Mouse (Mus musculus): Measurements from ENCODE around the gene Clock. TPM values are rescaled to one million over a fixed set of nuclear protein-coding genes. Genes with fewer than 3 reads are reported as not detected.

Gene Clock
- total and polyA plus RNA-seq, 2 experiments from 2014 or later = 7.3 to 28.5 TPM

GRCm38 (mm10) chr5:76303745-76304451, 694 bp downstream of the Clock start:
- Histone ChIP-seq H3K4me2 (ENCODE audit: low read depth) (peak overlapping the region; percentile 75), H3K9ac (peak overlapping the region; percentile 81), H3K9me3 (ENCODE audit: low read length) (no peaks in the 10 kb centered on the region), H3K27ac (ENCODE audit: low read depth, low read length) (peak overlapping the region; percentile 97), H3K4me3 (ENCODE audit: low read depth, low read length) (peak overlapping the region; percentile 93), H3K36me3 (ENCODE audit: insufficient read depth) (no peaks in the 10 kb centered on the region), H3K27me3 (ENCODE audit: insufficient read depth, low read length) (no peaks in the 10 kb centered on the region), H3K4me1 (ENCODE audit: insufficient read depth) (0 out of 2 replicates have a peak, but pooled peaks cover 16% of the 10 kb centered on the region)
- no peak for TF ChIP-seq CTCF (IDR thresholded peaks at IDR 0.05; ENCODE audit: low read depth)
- peak; percentile 79 for DNase-seq
- under 1% methylated on average over 74 of the region's 100 CpGs for WGBS
- peak; percentile 64 for ATAC-seq

GRCm38 (mm10) chr5:76303379-76303744, 1.2 kb downstream of the Clock start:
- H3K4me3 ChIP-seq (ENCODE audit: low read depth, low read length) = peak overlapping the region; percentile 93
- peak overlapping the region; percentile 75 for H3K4me2 ChIP-seq (ENCODE audit: low read depth)
- TF ChIP-seq CTCF (IDR thresholded peaks at IDR 0.05; ENCODE audit: low read depth) = no peak
- H3K27me3 ChIP-seq (ENCODE audit: insufficient read depth, low read length) = no peaks in the 10 kb centered on the region
- H3K4me1 ChIP-seq (ENCODE audit: insufficient read depth) = 0 out of 2 replicates have a peak, but pooled peaks cover 16% of the 10 kb centered on the region
- 3% methylated on average over 11 of the region's 11 CpGs for WGBS
- DNase-seq = no peak
- H3K9ac ChIP-seq = peak overlapping the region; percentile 81
- H3K9me3 ChIP-seq (ENCODE audit: low read length) = no peaks in the 10 kb centered on the region
- ATAC-seq = no peak
- H3K36me3 ChIP-seq (ENCODE audit: insufficient read depth) = no peaks in the 10 kb centered on the region
- peak overlapping the region; percentile 97 for H3K27ac ChIP-seq (ENCODE audit: low read depth, low read length)

- Histone ChIP-seq H3K4me1 (ENCODE audit: insufficient read depth) (0 out of 2 replicates have a peak, but pooled peaks cover 16% of the 10 kb centered on the region), H3K9me3 (ENCODE audit: low read length) (no peaks in the 10 kb centered on the region), H3K4me3 (ENCODE audit: low read depth, low read length) (no peak overlapping the region), H3K9ac (no peak overlapping the region), H3K4me2 (ENCODE audit: low read depth) (no peak overlapping the region), H3K27ac (ENCODE audit: low read depth, low read length) (no peak overlapping the region), H3K27me3 (ENCODE audit: insufficient read depth, low read length) (no peaks in the 10 kb centered on the region), H3K36me3 (ENCODE audit: insufficient read depth) (no peaks in the 10 kb centered on the region)
- TF ChIP-seq CTCF (IDR thresholded peaks at IDR 0.05; ENCODE audit: low read depth) = peak; percentile 38
- DNase-seq (no peak), ATAC-seq (no peak)
- 74% methylated on average over 2 of the region's 2 CpGs for WGBS
These were observed 2.6 kb downstream of the Clock start for GRCm38 (mm10) chr5:76302009-76302408.

GRCm38 (mm10) chr5:76289234-76289691, 15.3 kb downstream of the Clock start:
- Histone ChIP-seq H3K36me3 (ENCODE audit: insufficient read depth) (no peaks in the 10 kb centered on the region; the same call in 1 of the 2 replicates), H3K27me3 (ENCODE audit: insufficient read depth, low read length) (no peaks in the 10 kb centered on the region), H3K27ac (ENCODE audit: low read depth, low read length) (no peak overlapping the region), H3K4me2 (ENCODE audit: low read depth) (no peak overlapping the region), H3K4me1 (ENCODE audit: insufficient read depth) (no peaks in the 10 kb centered on the region), H3K9me3 (ENCODE audit: low read length) (no peaks in the 10 kb centered on the region), H3K9ac (no peak overlapping the region), H3K4me3 (ENCODE audit: low read depth, low read length) (no peak overlapping the region)
- ATAC-seq (no peak), DNase-seq (no peak)
- WGBS = 89% methylated on average over 8 of the region's 8 CpGs
- TF ChIP-seq CTCF (IDR thresholded peaks at IDR 0.05; ENCODE audit: low read depth) = no peak

GRCm38 (mm10) chr5:76288256-76288655, 16.3 kb downstream of the Clock start:
- Histone ChIP-seq H3K4me3 (ENCODE audit: low read depth, low read length) (no peak overlapping the region), H3K36me3 (ENCODE audit: insufficient read depth) (no peaks in the 10 kb centered on the region; the same call in 1 of the 2 replicates), H3K4me1 (ENCODE audit: insufficient read depth) (no peaks in the 10 kb centered on the region), H3K27ac (ENCODE audit: low read depth, low read length) (no peak overlapping the region), H3K4me2 (ENCODE audit: low read depth) (no peak overlapping the region), H3K9me3 (ENCODE audit: low read length) (no peaks in the 10 kb centered on the region), H3K9ac (no peak overlapping the region), H3K27me3 (ENCODE audit: insufficient read depth, low read length) (no peaks in the 10 kb centered on the region)
- no peak for ATAC-seq
- WGBS = 94% methylated on average over 3 of the region's 3 CpGs
- TF ChIP-seq CTCF (IDR thresholded peaks at IDR 0.05; ENCODE audit: low read depth) = no peak
- no peak for DNase-seq

- Histone ChIP-seq H3K4me1 (ENCODE audit: insufficient read depth) (no peaks in the 10 kb centered on the region), H3K9ac (no peak overlapping the region)
These were observed 17.5 kb downstream of the Clock start for GRCm38 (mm10) chr5:76287062-76287461.

GRCm38 (mm10) chr5:76285699-76286098, 18.9 kb downstream of the Clock start:
- no peak for TF ChIP-seq CTCF (IDR thresholded peaks at IDR 0.05; ENCODE audit: low read depth)
- Histone ChIP-seq H3K27ac (ENCODE audit: low read depth, low read length) (no peak overlapping the region), H3K4me3 (ENCODE audit: low read depth, low read length) (no peak overlapping the region), H3K9ac (no peak overlapping the region), H3K27me3 (ENCODE audit: insufficient read depth, low read length) (no peaks in the 10 kb centered on the region), H3K4me2 (ENCODE audit: low read depth) (no peak overlapping the region), H3K9me3 (ENCODE audit: low read length) (no peaks in the 10 kb centered on the region), H3K36me3 (ENCODE audit: insufficient read depth) (no peaks in the 10 kb centered on the region; the same call in 1 of the 2 replicates), H3K4me1 (ENCODE audit: insufficient read depth) (no peaks in the 10 kb centered on the region)
- 26% methylated on average over 4 of the region's 4 CpGs for WGBS
- no peak for ATAC-seq
- DNase-seq = no peak

More at GRCm38 (mm10) chr5:76287062-76287461, 17.5 kb downstream of the Clock start:
- no peak overlapping the region for H3K4me3 ChIP-seq (ENCODE audit: low read depth, low read length)
- H3K27ac ChIP-seq (ENCODE audit: low read depth, low read length) = no peak overlapping the region
- no peak for DNase-seq
- H3K36me3 ChIP-seq (ENCODE audit: insufficient read depth) = no peaks in the 10 kb centered on the region; the same call in 1 of the 2 replicates
- H3K4me2 ChIP-seq (ENCODE audit: low read depth) = no peak overlapping the region
- no peaks in the 10 kb centered on the region for H3K27me3 ChIP-seq (ENCODE audit: insufficient read depth, low read length)
- H3K9me3 ChIP-seq (ENCODE audit: low read length) = no peaks in the 10 kb centered on the region
- 83% methylated on average over 5 of the region's 5 CpGs for whole genome bisulfite sequencing
- TF ChIP-seq CTCF (IDR thresholded peaks at IDR 0.05; ENCODE audit: low read depth) = peak; percentile 24; the same call in 1 of the 2 replicates
- no peak for ATAC-seq
